In genomic region chr7:143123876-143124669, GRCm38 (mm10) we compare ENCODE assay signal across 8 mouse cellular contexts. TPM values are rescaled to one million over a fixed set of nuclear protein-coding genes. Genes with fewer than 3 reads are reported as not detected.
DNase-seq lines count a peak whose midpoint lies in the region; ATAC-seq and TF ChIP-seq lines count a peak whose summit lies in the region.

No protein-coding gene starts in this region.

- no peak overlapping the region for H3K4me2 ChIP-seq in forebrain, embryonic 11.5 days (ENCODE audit: low read depth, low read length, severe bottlenecking)
- H3K4me2 ChIP-seq in forebrain, embryonic 12.5 days, result no peak overlapping the region
- H3K4me2 ChIP-seq in heart, embryonic 13.5 days, result peak overlapping the region; percentile 57
- H3K4me2 ChIP-seq in kidney, postnatal 0 days (ENCODE audit: low read length), result 0 out of 2 replicates have a peak overlapping the region, but pooled peaks have one; percentile 22

- no peak for TF ChIP-seq CTCF in kidney, postnatal 0 days (IDR thresholded peaks at IDR 0.05; ENCODE audit: low read depth)

- ATAC-seq in forebrain, embryonic 11.5 days (replicated peaks; ENCODE audit: low FRiP score), result 0 out of 2 replicates have a peak, but pooled peaks have one; percentile 39
- no peak for ATAC-seq in forebrain, embryonic 12.5 days (ENCODE audit: low FRiP score)
- peak; percentile 64; the same call in 1 of the 2 replicates for ATAC-seq in heart, embryonic 13.5 days (ENCODE audit: extremely low read depth, insufficient number of reproducible peaks, low FRiP score, low TSS enrichment)
- peak; percentile 89 for ATAC-seq in kidney, postnatal 0 days (replicated peaks; ENCODE audit: low FRiP score, low read depth)

- no peak overlapping the region for H3K9ac ChIP-seq in forebrain, embryonic 11.5 days (ENCODE audit: low read length)
- H3K9ac ChIP-seq in forebrain, embryonic 12.5 days, result no peak overlapping the region
- peak overlapping the region; percentile 77 for H3K9ac ChIP-seq in heart, embryonic 13.5 days
- no peak overlapping the region for H3K9ac ChIP-seq in kidney, postnatal 0 days (ENCODE audit: low read depth, low read length)

- intact Hi-C loops in left cerebral cortex, postnatal 14 days (cut with DNase I), result no loop called here

- H3K36me3 ChIP-seq in forebrain, embryonic 11.5 days (ENCODE audit: control insufficient read depth, insufficient read depth, low read length), result no peaks in the 10 kb centered on the region
- no peaks in the 10 kb centered on the region for H3K36me3 ChIP-seq in forebrain, embryonic 12.5 days (replicated peaks)
- H3K36me3 ChIP-seq in heart, embryonic 13.5 days, result no peaks in the 10 kb centered on the region
- H3K36me3 ChIP-seq in kidney, postnatal 0 days (ENCODE audit: insufficient read depth, low read length), result no peaks in the 10 kb centered on the region

- peak; percentile 60 for DNase-seq in forebrain, embryonic 11.5 days (ENCODE audit: low spot score)
- peak; percentile 83 for DNase-seq in embryo, embryonic 10.5 days (ENCODE audit: low spot score)
- peak; percentile 85 for DNase-seq in kidney, postnatal 0 days (ENCODE audit: low spot score)
- DNase-seq in ovary, postnatal 10 days (ENCODE audit: low spot score), result peak; percentile 50
- DNase-seq in adrenal gland, postnatal 10 days, result no peak
- DNase-seq in left cerebral cortex, postnatal 14 days (ENCODE audit: low spot score in 2 of 2), result no peak

- H3K27me3 ChIP-seq in forebrain, embryonic 11.5 days (ENCODE audit: control insufficient read depth, insufficient read depth, low read length), result no peaks in the 10 kb centered on the region
- H3K27me3 ChIP-seq in forebrain, embryonic 12.5 days, result no peaks in the 10 kb centered on the region
- H3K27me3 ChIP-seq in heart, embryonic 13.5 days (replicated peaks), result no peaks in the 10 kb centered on the region
- no peaks in the 10 kb centered on the region for H3K27me3 ChIP-seq in kidney, postnatal 0 days (ENCODE audit: insufficient read depth, low read length)

- no peak overlapping the region for H3K27ac ChIP-seq in forebrain, embryonic 11.5 days (ENCODE audit: low read depth, low read length)
- no peak overlapping the region for H3K27ac ChIP-seq in forebrain, embryonic 12.5 days
- peak overlapping the region; percentile 96 for H3K27ac ChIP-seq in heart, embryonic 13.5 days (replicated peaks)
- peak overlapping the region; percentile 84 for H3K27ac ChIP-seq in kidney, postnatal 0 days

- no peaks in the 10 kb centered on the region for H3K4me1 ChIP-seq in forebrain, embryonic 11.5 days (replicated peaks; ENCODE audit: control insufficient read depth, insufficient read depth, low read length)
- H3K4me1 ChIP-seq in forebrain, embryonic 12.5 days, result peaks cover 11% of the 10 kb centered on the region
- peaks cover 68% of the 10 kb centered on the region for H3K4me1 ChIP-seq in heart, embryonic 13.5 days
- peaks cover 16% of the 10 kb centered on the region for H3K4me1 ChIP-seq in kidney, postnatal 0 days (replicated peaks; ENCODE audit: insufficient read depth, low read length)

- no peaks in the 10 kb centered on the region for H3K9me3 ChIP-seq in forebrain, embryonic 11.5 days (ENCODE audit: control insufficient read depth, low read length)
- no peaks in the 10 kb centered on the region for H3K9me3 ChIP-seq in forebrain, embryonic 12.5 days
- no peaks in the 10 kb centered on the region for H3K9me3 ChIP-seq in heart, embryonic 13.5 days
- no peaks in the 10 kb centered on the region for H3K9me3 ChIP-seq in kidney, postnatal 0 days (replicated peaks; ENCODE audit: low read length)

- H3K4me3 ChIP-seq in forebrain, embryonic 11.5 days (ENCODE audit: low read depth, low read length), result no peak overlapping the region
- no peak overlapping the region for H3K4me3 ChIP-seq in forebrain, embryonic 12.5 days (replicated peaks)
- peak overlapping the region; percentile 18; the same call in 1 of the 2 replicates for H3K4me3 ChIP-seq in heart, embryonic 13.5 days
- no peak overlapping the region for H3K4me3 ChIP-seq in kidney, postnatal 0 days (replicated peaks; ENCODE audit: low read depth, low read length)

- WGBS in forebrain, embryonic 11.5 days, result 12% methylated on average over 6 of the region's 6 CpGs
- WGBS in forebrain, embryonic 12.5 days, result 16% methylated on average over 6 of the region's 6 CpGs
- 12% methylated on average over 6 of the region's 6 CpGs for WGBS in heart, embryonic 13.5 days
- WGBS in kidney, postnatal 0 days, result 10% methylated on average over 6 of the region's 6 CpGs

RNA-seq across cellular contexts. Expression of gene Kcnq1, which starts 17.9 kb away (rescaled TPM):
- polyA plus RNA-seq in forebrain, embryonic 11.5 days (2014; fragmentation: Nextera tagmentation; extraction: Ambion mirVana), result 1.1 and 1.5 TPM in 2 replicates
- 0.87 and 0.94 TPM in 2 replicates for polyA plus RNA-seq in forebrain, embryonic 12.5 days (2016; fragmentation: Nextera tagmentation; extraction: Ambion mirVana)
- polyA plus RNA-seq in heart, embryonic 13.5 days (2015; fragmentation: Nextera tagmentation; extraction: Ambion mirVana), result 15.0 and 15.6 TPM in 2 replicates
- 12.6 and 13.4 TPM in 2 replicates for polyA plus RNA-seq in kidney, postnatal 0 days (2015; fragmentation: Nextera tagmentation; extraction: Ambion mirVana)
- 1 to 10 TPM; 4.4 to 5.0 TPM for total RNA-seq in adrenal gland, postnatal 10 days (2021)
- total RNA-seq in left cerebral cortex, postnatal 14 days (2021), result 1 to 10 TPM in 1 of 2 experiments, under 1 TPM in 1; 0.91 to 1.7 TPM

RNA-seq across cellular contexts. Expression of gene Trpm5, which starts 29.6 kb away (rescaled TPM):
- polyA plus RNA-seq in forebrain, embryonic 11.5 days (2014; fragmentation: Nextera tagmentation; extraction: Ambion mirVana), result 0.64 and 0.85 TPM in 2 replicates
- 1.1 and 1.3 TPM in 2 replicates for polyA plus RNA-seq in forebrain, embryonic 12.5 days (2016; fragmentation: Nextera tagmentation; extraction: Ambion mirVana)
- 3.5 and 4.4 TPM in 2 replicates for polyA plus RNA-seq in heart, embryonic 13.5 days (2015; fragmentation: Nextera tagmentation; extraction: Ambion mirVana)
- polyA plus RNA-seq in kidney, postnatal 0 days (2015; fragmentation: Nextera tagmentation; extraction: Ambion mirVana), result 3.4 and 3.9 TPM in 2 replicates
- total RNA-seq in adrenal gland, postnatal 10 days (2021), result 1 to 10 TPM in 1 of 2 experiments, under 1 TPM in 1; 0.99 to 1.0 TPM
- total RNA-seq in left cerebral cortex, postnatal 14 days (2021), result under 1 TPM in 1 of 2 experiments, not detected in 1; 0.19 TPM

RNA-seq across cellular contexts. Expression of gene Tssc4, which starts 55.0 kb away (rescaled TPM):
- polyA plus RNA-seq in forebrain, embryonic 11.5 days (2014; fragmentation: Nextera tagmentation; extraction: Ambion mirVana), result 73.3 and 82.6 TPM in 2 replicates
- polyA plus RNA-seq in forebrain, embryonic 12.5 days (2016; fragmentation: Nextera tagmentation; extraction: Ambion mirVana), result 106 and 108 TPM in 2 replicates
- 58.2 and 60.7 TPM in 2 replicates for polyA plus RNA-seq in heart, embryonic 13.5 days (2015; fragmentation: Nextera tagmentation; extraction: Ambion mirVana)
- 69.1 and 72.3 TPM in 2 replicates for polyA plus RNA-seq in kidney, postnatal 0 days (2015; fragmentation: Nextera tagmentation; extraction: Ambion mirVana)
- 10 to 100 TPM; 26.9 to 31.2 TPM for total RNA-seq in adrenal gland, postnatal 10 days (2021)
- 10 to 100 TPM; 41.1 to 50.0 TPM for total RNA-seq in left cerebral cortex, postnatal 14 days (2021)

Comparison
In these comparisons a context has a peak if more than half of its experiments do, and no peak if none do; other contexts are left out.
1. DNase-seq: peak in forebrain, embryonic 11.5 days (single experiment), embryo, embryonic 10.5 days (single experiment), kidney, postnatal 0 days (single experiment) and ovary, postnatal 10 days (single experiment); none in adrenal gland, postnatal 10 days (single experiment) and left cerebral cortex, postnatal 14 days (0 of 2).
2. H3K27ac ChIP-seq: peak in heart, embryonic 13.5 days (single experiment) and kidney, postnatal 0 days (single experiment); none in forebrain, embryonic 11.5 days (single experiment) and forebrain, embryonic 12.5 days (single experiment).
3. H3K4me2 ChIP-seq: peak in heart, embryonic 13.5 days (single experiment) and kidney, postnatal 0 days (single experiment); none in forebrain, embryonic 11.5 days (single experiment) and forebrain, embryonic 12.5 days (single experiment).